Mouse (Mus musculus) neural tube, embryonic 15.5 days (tissue): ENCODE data around the gene Bcas2. TPM values are rescaled to one million over a fixed set of nuclear protein-coding genes. Genes with fewer than 3 reads are reported as not detected.
"Not testable (repeated sequence)": the region's sequence is repeated elsewhere in the genome, so short reads cannot be mapped to it uniquely, and the experiment has no call there.

ENCODE experiments used
- ATAC-seq: fragments of 200-750 bp; cut with Nextera tagmentation; 2 replicates; pipeline ENCODE4 v1.8.0; 2017; ENCODE audit warnings: mild to moderate bottlenecking, moderate TSS enrichment, moderate library complexity; ENCODE audit not compliant: low FRiP score
- H3K27ac ChIP-seq: fragments of 300-500 bp; sonication (generic); replicated peaks from 2 replicates; pipeline ENCODE4 v1.5.1; 2015; ENCODE audit warnings: mild to moderate bottlenecking, inconsistent platforms
- H3K27me3 ChIP-seq: fragments of 300-500 bp; sonication (generic); replicated peaks from 2 replicates; pipeline ENCODE4 v1.6.1; 2015; ENCODE audit warnings: inconsistent platforms
- H3K36me3 ChIP-seq: fragments of 300-500 bp; sonication (generic); 2 replicates; pipeline ENCODE4 v1.6.1; 2015; ENCODE audit warnings: inconsistent platforms
- H3K4me1 ChIP-seq: fragments of 300-500 bp; sonication (generic); 2 replicates; pipeline ENCODE4 v1.6.1; 2015; ENCODE audit warnings: inconsistent platforms
- H3K4me2 ChIP-seq: fragments of 300-500 bp; sonication (generic); 2 replicates; pipeline ENCODE4 v1.6.1; 2015; ENCODE audit warnings: inconsistent platforms, mild to moderate bottlenecking, moderate library complexity
- H3K4me3 ChIP-seq: fragments of 300-500 bp; sonication (generic); replicated peaks from 2 replicates; pipeline ENCODE4 v1.5.1; 2015; ENCODE audit warnings: mild to moderate bottlenecking, inconsistent platforms
- H3K9ac ChIP-seq: fragments of 300-500 bp; sonication (generic); replicated peaks from 2 replicates; pipeline ENCODE4 v1.6.1; 2015; ENCODE audit warnings: mild to moderate bottlenecking, inconsistent platforms
- H3K9me3 ChIP-seq: fragments of 300-500 bp; sonication (generic); replicated peaks from 2 replicates; pipeline ENCODE4 v1.6.1; 2016; ENCODE audit warnings: inconsistent platforms
- WGBS: fragments of 180-500 bp; shearing (Covaris S2); methylation state at CpG from one replicate; pipeline ENCODE4 v1.1.7; 2015; ENCODE audit warnings: mixed read lengths; 5-methylcytosine and 5-hydroxymethylcytosine counted together
- polyA plus RNA-seq: library from polyadenylated mRNA; unstranded; fragments of >200 nt; fragmentation: Nextera tagmentation; extraction: Ambion mirVana; gene quantifications from 2 replicates; pipeline ENCODE4 v1.2.1, GENCODE M21; 2015

The Bcas2 gene
- polyA plus RNA-seq, 1 experiment from 2014 or later, result 199 TPM

DNA sequence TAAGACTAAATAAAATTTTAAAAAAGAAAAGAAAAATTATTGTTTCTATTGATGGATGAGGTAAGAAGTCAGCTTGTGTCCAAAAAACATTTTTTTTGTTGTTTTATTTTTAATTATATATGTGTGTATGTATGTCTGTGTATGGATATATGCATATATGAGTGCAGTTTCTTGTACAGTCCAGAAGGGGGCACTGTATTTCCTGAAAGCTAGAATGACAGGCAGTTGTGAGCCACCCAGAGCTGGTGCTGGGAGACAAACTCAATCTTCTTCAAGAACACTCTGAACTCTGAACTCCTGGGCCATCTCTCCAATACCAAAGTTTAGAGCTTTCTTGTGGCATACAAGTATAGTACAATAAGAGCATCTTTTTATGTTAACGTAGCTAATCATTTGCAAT is 32.1 kb downstream of the Bcas2 start:
- 97% methylated on average over 1 of the region's 1 CpGs for WGBS
- Histone ChIP-seq H3K9ac (no peak overlapping the region), H3K27me3 (no peaks in the 10 kb centered on the region), H3K4me3 (no peak overlapping the region), H3K36me3 (no peaks in the 10 kb centered on the region), H3K4me1 (no peaks in the 10 kb centered on the region), H3K4me2 (no peak overlapping the region), H3K27ac (no peak overlapping the region), H3K9me3 (no peaks in the 10 kb centered on the region)
- ATAC-seq, result no peak

DNA sequence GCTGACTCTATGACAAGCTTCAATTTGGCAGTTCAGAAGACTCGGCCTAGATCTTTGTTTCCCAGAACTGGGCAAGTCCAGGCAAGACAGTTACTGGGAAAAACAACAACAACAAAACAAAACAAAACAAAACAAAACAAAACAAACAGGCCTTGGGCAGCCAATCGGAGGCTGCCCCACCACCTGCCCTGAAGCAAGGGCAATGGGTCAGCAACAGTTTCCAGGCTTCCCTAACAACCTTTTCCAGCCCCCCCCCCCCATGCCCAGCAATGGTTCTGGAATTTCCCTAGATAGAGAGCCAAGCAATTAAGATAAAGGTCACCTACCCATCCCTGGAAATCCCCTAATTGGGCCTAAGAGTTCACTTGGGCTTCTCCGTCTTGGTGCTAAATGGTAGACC is 33.0 kb downstream of the Bcas2 start:
- H3K4me2 ChIP-seq, result no peak overlapping the region
- H3K4me3 ChIP-seq, result no peak overlapping the region
- H3K27me3 ChIP-seq, result no peaks in the 10 kb centered on the region
- WGBS, result 97% methylated on average over 3 of the region's 3 CpGs
- H3K27ac ChIP-seq, result no peak overlapping the region
- H3K36me3 ChIP-seq, result no peaks in the 10 kb centered on the region
- no peaks in the 10 kb centered on the region for H3K4me1 ChIP-seq
- H3K9ac ChIP-seq, result no peak overlapping the region
- no peak for ATAC-seq
- H3K9me3 ChIP-seq, result no peaks in the 10 kb centered on the region

DNA sequence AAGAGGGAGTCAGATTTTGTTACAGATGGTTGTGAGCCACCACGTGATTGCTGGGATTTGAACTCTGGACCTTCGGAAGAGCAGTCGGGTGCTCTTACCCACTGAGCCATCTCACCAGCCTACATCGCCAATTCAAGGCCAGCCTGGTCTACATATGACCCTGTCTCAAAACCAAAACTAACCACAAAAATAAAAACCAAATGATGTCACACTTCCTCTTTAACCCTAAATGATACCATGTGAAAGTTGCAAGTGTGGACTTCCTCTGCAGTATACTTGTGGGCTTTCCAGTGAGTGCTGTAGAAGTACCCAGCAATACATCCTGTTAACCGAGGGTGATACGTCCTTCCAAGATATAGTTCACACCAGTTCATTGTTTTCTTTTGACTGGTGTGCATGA is 34.9 kb downstream of the Bcas2 start:
- Histone ChIP-seq H3K36me3 (no peaks in the 10 kb centered on the region), H3K4me1 (no peaks in the 10 kb centered on the region), H3K9me3 (no peaks in the 10 kb centered on the region), H3K4me3 (no peak overlapping the region), H3K27me3 (no peaks in the 10 kb centered on the region), H3K4me2 (no peak overlapping the region), H3K9ac (no peak overlapping the region), H3K27ac (no peak overlapping the region)
- 88% methylated on average over 6 of the region's 6 CpGs for WGBS
- ATAC-seq, result no peak

DNA sequence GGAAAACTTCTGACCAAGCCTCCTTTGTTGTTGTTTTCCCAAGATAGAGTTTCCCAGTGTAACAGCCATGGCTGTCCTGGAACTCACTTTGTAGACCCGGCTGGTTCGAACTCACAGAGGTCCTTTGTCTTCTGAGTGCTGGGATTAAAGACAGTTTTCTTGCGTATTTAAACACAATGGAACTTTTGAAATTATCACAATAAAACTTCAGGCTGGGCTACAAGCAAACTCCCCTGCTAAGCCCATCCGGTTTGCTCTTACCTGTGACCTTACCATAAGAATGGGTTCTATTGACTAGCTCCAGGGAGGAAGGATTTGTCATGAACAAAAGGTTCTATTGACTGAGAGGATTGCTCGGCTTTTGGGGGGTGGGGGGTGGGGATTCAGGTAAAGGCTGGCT is 36.3 kb downstream of the Bcas2 start:
- no peak overlapping the region for H3K9ac ChIP-seq
- ATAC-seq, result no peak
- H3K27ac ChIP-seq, result no peak overlapping the region
- H3K4me2 ChIP-seq, result no peak overlapping the region
- no peaks in the 10 kb centered on the region for H3K4me1 ChIP-seq
- H3K36me3 ChIP-seq, result no peaks in the 10 kb centered on the region
- no peak overlapping the region for H3K4me3 ChIP-seq
- 46% methylated on average over 5 of the region's 5 CpGs for WGBS
- H3K27me3 ChIP-seq, result no peaks in the 10 kb centered on the region
- no peaks in the 10 kb centered on the region for H3K9me3 ChIP-seq

DNA sequence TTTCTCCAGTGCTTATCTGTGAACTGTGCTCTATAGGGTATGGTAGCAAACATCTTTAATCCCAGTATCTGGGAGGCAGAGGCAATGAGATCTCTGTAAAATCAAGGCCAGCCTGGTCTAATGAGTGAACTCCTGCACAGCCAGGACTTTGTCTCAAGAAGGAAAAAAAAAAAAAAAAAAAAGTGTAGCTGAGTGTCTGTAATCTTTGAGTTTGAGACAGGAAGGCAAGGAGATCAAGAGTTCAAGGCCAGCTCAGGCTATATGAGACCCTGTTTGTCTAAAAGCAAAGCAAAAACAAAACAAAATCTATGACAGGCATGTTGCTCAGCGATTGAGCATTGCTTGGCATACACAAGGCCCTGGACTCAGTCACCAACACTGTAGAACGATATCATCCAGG is 36.8 kb downstream of the Bcas2 start:
- H3K27ac ChIP-seq, result no peak overlapping the region
- H3K27me3 ChIP-seq, result no peaks in the 10 kb centered on the region
- H3K9me3 ChIP-seq, result no peaks in the 10 kb centered on the region
- ATAC-seq, result no peak
- H3K4me1 ChIP-seq, result no peaks in the 10 kb centered on the region
- 83% methylated on average over 2 of the region's 2 CpGs for WGBS
- no peak overlapping the region for H3K4me2 ChIP-seq
- no peak overlapping the region for H3K4me3 ChIP-seq
- no peak overlapping the region for H3K9ac ChIP-seq
- no peaks in the 10 kb centered on the region for H3K36me3 ChIP-seq

DNA sequence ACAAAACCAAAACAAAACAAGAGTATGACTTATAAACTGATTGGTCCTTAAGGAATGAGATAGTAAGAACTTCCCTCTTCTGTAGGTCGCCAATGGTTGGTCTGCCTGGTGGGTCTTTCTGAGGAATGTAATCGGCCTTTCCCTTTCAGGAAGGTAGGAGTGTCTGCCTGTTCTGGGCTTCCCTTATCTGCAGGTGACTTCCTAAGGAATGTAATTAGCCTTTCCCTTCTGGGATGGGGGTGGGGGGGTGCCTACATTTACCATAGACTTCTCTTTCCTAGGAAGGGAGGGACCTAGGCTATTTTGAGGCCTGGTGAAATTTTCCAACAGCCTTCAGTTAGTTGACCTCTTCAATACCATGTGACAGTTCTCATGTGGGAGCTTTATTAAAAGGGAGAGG is 39.6 kb downstream of the Bcas2 start:
- Histone ChIP-seq H3K4me3 (no peak overlapping the region), H3K4me1 (no peaks in the 10 kb centered on the region), H3K27me3 (no peaks in the 10 kb centered on the region), H3K9ac (no peak overlapping the region), H3K9me3 (no peaks in the 10 kb centered on the region), H3K4me2 (no peak overlapping the region), H3K36me3 (no peaks in the 10 kb centered on the region), H3K27ac (no peak overlapping the region)
- ATAC-seq, result no peak
- 91% methylated on average over 2 of the region's 2 CpGs for WGBS

DNA sequence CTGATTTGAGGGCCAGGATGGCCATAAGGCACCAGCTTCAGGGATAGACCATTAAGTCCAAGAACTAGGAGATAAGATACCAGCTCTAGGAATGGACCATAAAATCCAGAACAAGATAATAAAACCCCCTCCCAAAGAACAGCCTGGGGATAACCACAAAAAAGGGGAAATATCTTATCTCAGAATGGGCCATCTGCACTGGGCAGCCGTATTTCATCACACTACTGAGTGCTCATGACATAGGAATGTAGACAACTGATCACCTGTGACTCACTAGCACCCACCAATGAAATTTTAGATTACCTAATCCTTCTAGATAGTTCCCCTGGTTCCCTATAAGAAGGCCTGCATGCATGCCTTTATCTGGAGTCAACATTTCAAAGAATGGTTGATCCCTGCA is 40.7 kb downstream of the Bcas2 start:
- no peaks in the 10 kb centered on the region for H3K4me1 ChIP-seq
- 91% methylated on average over 1 of the region's 1 CpGs for WGBS
- H3K9me3 ChIP-seq, result no peaks in the 10 kb centered on the region
- H3K4me3 ChIP-seq, result no peak overlapping the region
- no peaks in the 10 kb centered on the region for H3K36me3 ChIP-seq
- no peak overlapping the region for H3K9ac ChIP-seq
- H3K4me2 ChIP-seq, result no peak overlapping the region
- no peak overlapping the region for H3K27ac ChIP-seq
- no peak for ATAC-seq
- no peaks in the 10 kb centered on the region for H3K27me3 ChIP-seq

DNA sequence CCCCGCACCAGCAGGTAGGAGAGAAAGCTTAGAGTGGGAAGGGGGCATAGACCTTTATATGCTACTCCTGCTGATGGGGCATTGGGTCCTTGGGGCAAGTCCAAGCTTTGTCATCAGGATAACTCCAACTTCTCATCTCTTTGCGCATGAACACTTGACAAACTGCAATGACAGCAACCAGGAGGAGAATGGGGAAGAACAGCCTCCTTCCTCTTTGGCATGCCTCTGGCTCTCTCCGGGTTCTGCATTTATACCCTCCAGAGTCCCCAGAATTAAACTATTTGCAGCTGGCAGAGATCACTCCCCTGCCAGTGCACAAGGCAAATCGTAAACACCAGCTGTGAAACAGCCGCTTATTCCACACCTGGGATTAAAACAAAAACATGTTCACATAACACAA is 42.1 kb downstream of the Bcas2 start:
- 72% methylated on average over 5 of the region's 5 CpGs for WGBS
- Histone ChIP-seq H3K9ac (no peak overlapping the region), H3K27ac (no peak overlapping the region)

DNA sequence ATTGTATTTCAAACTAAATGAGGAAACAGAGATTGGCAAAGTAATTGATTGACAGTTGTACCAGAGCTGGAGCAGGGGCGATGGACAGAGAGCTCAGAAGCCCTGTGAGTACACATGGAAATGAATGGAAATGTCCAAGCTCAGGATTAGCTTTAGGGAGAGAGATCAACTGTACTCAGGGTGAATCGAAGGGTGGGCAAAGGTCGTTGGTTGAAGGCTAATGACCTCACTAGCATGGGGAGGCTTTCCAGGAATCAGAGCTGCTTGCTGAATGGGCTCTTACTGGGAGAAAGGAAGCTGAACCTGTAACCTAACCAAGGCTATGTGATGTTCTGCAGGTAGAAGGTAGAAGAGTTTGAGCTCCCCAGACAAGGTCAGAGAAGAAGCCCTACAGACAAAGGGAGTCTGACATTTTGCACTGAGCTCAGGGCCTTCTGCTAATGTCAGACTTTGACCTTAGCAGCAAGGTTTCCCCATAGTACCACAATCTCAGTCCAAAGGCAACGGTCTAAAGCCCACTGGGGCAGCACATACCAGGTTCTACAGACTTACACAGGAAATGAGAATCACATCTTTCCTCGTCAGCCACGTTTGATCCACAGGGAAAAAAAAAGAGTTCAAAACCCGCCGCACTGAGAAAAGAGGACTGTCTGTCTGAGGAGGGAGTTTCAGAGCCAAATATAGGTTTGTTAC is 43.3 kb downstream of the Bcas2 start:
- Histone ChIP-seq H3K4me2 (no peak overlapping the region), H3K9me3 (no peaks in the 10 kb centered on the region), H3K9ac (no peak overlapping the region), H3K4me1 (no peaks in the 10 kb centered on the region), H3K27ac (no peak overlapping the region), H3K27me3 (no peaks in the 10 kb centered on the region), H3K4me3 (no peak overlapping the region), H3K36me3 (no peaks in the 10 kb centered on the region)
- WGBS, result 85% methylated on average over 8 of the region's 8 CpGs
- ATAC-seq, result no peak

More for the DNA sequence above, 42.1 kb downstream of the Bcas2 start:
- ATAC-seq, result no peak
- Histone ChIP-seq H3K4me2 (no peak overlapping the region), H3K4me1 (no peaks in the 10 kb centered on the region), H3K9me3 (no peaks in the 10 kb centered on the region), H3K27me3 (no peaks in the 10 kb centered on the region), H3K36me3 (no peaks in the 10 kb centered on the region), H3K4me3 (no peak overlapping the region)

DNA sequence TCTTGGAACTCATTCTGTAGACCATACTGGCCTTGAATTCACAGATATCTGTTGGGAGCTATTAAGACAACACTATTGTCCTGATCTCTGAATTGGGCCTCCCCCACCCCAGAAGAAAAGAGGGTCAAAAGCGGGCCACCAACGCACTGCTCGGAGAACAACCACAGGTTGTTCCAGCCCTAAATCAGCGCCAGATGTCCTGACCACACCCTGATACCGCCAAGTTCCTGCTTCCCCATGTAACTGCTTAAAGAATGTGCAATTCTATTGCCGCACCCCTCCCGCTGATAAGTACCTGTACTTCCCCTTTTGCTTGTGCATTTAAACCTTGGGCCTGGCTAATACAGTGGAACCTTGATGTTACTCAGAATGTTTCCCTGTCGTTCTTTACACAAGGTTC is 43.9 kb downstream of the Bcas2 start:
- H3K9me3 ChIP-seq, H3K9ac ChIP-seq, H3K27me3 ChIP-seq, H3K4me1 ChIP-seq, H3K4me2 ChIP-seq, H3K36me3 ChIP-seq, H3K27ac ChIP-seq, H3K4me3 ChIP-seq, ATAC-seq: not testable (repeated sequence)
- 94% methylated on average over 8 of the region's 8 CpGs for WGBS

DNA sequence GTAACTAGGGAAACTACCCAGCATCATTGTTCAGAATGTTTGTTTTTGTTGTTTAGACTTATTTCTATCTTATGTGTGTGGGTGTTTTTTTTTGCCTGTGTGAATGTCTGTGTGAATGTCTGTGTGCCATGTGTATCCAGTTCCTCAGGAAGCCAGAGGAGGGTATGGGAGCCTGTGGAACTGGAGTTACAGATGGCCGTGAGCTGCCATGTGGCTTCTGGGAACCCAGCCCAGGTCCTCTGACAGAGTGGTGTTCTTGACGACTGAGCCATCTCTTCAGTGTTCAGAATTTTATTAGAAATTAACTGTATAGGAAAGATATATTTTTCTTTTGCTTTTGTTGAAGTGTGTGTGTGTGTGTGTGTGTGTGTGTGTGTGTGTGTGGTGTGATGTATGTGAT is 50.0 kb downstream of the Bcas2 start:
- H3K9ac ChIP-seq, result no peak overlapping the region
- no peak overlapping the region for H3K4me3 ChIP-seq
- H3K4me1 ChIP-seq, result no peaks in the 10 kb centered on the region
- WGBS, result 80% methylated on average over 2 of the region's 2 CpGs
- H3K27me3 ChIP-seq, result no peaks in the 10 kb centered on the region
- no peak overlapping the region for H3K27ac ChIP-seq
- no peak for ATAC-seq
- H3K4me2 ChIP-seq, result no peak overlapping the region
- H3K9me3 ChIP-seq, result no peaks in the 10 kb centered on the region
- H3K36me3 ChIP-seq, result no peaks in the 10 kb centered on the region

DNA sequence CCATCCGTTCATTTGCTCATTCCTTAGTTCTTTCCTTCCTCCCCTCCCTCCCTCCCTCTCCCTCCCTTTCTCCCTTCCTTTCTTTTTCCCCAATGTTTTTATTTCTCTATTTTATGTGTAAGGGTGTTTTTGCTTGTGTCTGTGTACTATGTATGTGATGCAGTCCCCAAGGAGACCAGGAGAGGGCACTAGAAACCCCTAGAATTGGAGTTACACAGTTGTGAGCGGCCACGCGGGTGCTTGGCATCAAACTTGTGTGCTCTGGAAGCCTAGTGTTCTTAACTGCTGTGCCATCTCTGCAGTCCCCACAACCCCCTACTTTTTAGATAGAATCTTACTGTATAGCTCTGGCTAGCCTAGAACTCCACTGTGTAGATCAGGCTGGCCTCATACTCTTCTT is 52.3 kb downstream of the Bcas2 start:
- peaks cover 12% of the 10 kb centered on the region for H3K9me3 ChIP-seq
- no peaks in the 10 kb centered on the region for H3K36me3 ChIP-seq
- no peak overlapping the region for H3K4me3 ChIP-seq
- no peaks in the 10 kb centered on the region for H3K4me1 ChIP-seq
- H3K9ac ChIP-seq, result no peak overlapping the region
- H3K4me2 ChIP-seq, result no peak overlapping the region
- no peaks in the 10 kb centered on the region for H3K27me3 ChIP-seq
- 67% methylated on average over 4 of the region's 4 CpGs for WGBS
- H3K27ac ChIP-seq, result no peak overlapping the region
- no peak for ATAC-seq
